Mouse (Mus musculus): Measurements from ENCODE around the gene Lipo3. TPM values are rescaled to one million over a fixed set of nuclear protein-coding genes. Genes with fewer than 3 reads are reported as not detected.
"Not testable (repeated sequence)": the region's sequence is repeated elsewhere in the genome, so short reads cannot be mapped to it uniquely, and the experiment has no call there.

Lipo3 gene
- total RNA-seq (2021) = 11.1 and 12.5 TPM in 2 replicates
- long read RNA-seq, experiment 1, transcript Lipo3-202 (11 exons, 2,839 nt) = major isoform, 16 of 21 reads
- long read RNA-seq, experiment 1, partial matches to known transcripts = 1 of 21 reads
- long read RNA-seq, experiment 1, other reads (novel, unspliced or antisense) = 4 of 21 reads
- long read RNA-seq, experiment 2, transcript Lipo3-202 (11 exons, 2,839 nt) = major isoform, 10 of 14 reads
- long read RNA-seq, experiment 2, partial matches to known transcripts = 0 of 14 reads
- long read RNA-seq, experiment 2, other reads (novel, unspliced or antisense) = 4 of 14 reads

DNA sequence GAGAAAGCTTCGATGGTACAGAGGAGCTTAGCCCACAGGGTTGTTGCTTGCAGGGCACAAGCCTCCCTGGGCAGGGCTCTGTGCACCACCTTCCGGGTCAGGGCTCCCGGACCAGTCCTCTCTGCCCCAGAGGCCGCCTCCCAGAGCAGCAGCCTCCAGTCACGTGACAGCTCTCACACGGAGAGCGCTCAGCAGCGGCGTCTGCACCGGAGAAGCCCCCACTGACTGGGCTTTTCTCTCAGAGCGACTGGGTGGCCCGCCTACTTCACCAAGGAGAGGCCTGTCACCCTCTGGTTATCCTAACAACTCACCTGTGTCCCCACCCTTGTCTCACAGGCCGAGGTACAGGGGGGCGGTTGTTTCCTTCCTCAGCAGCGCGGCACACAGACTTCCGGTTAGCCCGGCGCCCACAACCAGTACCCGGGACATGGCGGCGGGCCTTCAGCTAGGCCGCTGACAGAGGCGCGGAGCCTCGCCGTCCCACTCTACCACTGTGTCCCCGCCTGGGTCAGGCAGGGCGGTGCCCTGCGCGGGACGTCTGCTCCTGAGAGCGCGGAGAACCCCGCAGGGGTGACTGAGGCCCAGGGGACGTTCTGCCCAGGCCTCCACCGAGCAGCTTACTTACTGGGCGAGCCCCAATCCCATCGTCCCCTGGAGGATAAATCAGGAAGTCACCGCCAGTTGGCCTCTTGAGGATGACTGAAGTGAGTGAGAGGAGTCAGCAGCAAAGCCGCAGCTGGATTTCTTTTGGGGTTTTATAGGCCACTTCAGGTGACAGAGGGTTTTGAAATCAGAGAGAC, at the start of gene Lipo3:
Lipo3 (minus strand) TSS at position 665 of the 800 bp plus-strand sequence.
- peak; percentile 57 for DNase-seq

GRCm38 (mm10) chr19:33787359-33787758, 25.6 kb upstream of the Lipo3 start, which contains the start of gene Lipo1:
TSS of gene Lipo1 (minus strand) at chr19:33787459.
- not testable (repeated sequence) for DNase-seq

- no peak for DNase-seq
Observed at GRCm38 (mm10) chr19:33786576-33787277, 25.0 kb upstream of the Lipo3 start.

DNA sequence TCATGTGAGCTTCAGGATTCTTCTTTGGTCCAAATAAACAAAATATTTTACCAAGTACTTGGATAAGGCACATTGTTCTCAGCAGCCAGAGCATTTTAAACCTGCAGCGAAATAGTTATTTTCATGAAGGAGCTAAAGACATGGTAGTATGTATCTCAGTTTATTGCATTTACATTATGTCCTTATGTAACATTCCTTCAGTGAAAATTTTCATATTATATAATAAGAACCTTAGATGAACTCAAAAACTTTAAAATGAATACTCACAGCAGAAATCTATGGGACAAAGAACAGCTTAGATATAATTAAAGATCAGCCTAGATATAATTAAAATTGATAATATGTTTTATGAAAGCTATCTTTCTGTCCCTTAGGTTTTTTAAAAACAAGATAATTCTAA, 10.5 kb downstream of the Lipo3 start, which contains the start of gene Lipo2:
Lipo2 (minus strand) TSS at position 101 of the 400 bp plus-strand sequence.
- not testable (repeated sequence) for DNase-seq

DNA sequence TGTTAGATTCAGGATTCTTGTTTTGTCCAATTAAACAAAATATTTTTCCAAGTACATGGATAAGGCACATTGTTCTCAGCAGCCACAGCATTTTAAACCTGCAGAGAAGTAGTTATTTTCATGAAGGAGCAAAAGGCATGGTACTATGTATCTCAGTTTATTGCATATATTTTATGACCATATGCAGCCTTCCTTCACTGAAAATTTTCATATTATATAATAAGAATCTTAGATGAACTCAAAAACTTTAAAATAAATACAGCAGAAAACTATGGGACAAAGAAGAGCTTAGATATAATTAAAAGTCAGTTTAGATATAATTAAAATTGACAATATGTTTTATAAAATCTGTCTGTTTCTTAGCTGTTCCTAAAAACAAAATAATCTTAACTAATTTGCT, 136.6 kb downstream of the Lipo3 start, which contains the start of gene Gm8978:
Gm8978 (minus strand) TSS at position 101 of the 400 bp plus-strand sequence.
- DNase-seq = not testable (repeated sequence)

DNA sequence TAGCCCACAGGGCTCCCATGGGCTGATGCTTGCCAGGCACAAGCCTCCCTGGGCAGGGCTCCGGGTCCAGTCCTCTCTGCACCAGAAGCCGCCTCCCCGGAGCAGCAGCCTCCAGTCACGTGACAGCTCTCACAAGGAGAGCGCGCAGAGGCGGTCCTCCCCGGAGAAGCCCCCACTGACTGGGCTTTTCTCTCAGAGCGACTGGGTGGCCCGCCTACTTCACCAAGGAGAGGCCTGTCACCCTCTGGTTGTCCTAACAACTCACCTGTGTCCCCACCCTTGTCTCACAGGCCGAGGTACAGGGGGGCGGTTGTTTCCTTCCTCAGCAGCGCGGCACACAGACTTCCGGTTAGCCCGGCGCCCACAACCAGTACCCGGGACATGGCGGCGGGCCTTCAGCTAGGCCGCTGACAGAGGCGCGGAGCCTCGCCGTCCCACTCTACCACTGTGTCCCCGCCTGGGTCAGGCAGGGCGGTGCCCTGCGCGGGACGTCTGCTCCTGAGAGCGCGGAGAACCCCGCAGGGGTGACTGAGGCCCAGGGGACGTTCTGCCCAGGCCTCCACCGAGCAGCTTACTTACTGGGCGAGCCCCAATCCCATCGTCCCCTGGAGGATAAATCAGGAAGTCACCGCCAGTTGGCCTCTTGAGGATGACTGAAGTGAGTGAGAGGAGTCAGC, 172.0 kb downstream of the Lipo3 start:
- peak; percentile 66 for DNase-seq

- DNase-seq = not testable (repeated sequence)
Observed at GRCm38 (mm10) chr19:33568551-33568950, 193.2 kb downstream of the Lipo3 start.

DNA sequence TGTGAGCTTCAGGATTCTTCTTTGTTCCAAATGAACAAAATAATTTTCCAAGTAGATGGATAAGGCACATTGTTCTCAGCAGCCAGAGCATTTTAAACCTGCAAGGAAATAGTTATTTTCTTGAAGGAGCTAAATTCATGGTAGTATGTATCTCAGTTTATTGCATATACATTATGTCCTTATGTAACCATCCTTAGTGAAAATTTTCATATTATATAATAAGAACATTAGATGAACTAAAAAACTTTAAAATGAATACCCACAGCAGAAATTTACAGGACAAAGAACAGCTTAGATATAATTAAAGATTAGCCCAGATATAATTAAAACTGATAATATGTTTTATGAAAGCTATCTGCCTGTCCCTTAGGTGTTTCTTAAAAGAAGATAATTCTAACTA, 244.1 kb downstream of the Lipo3 start, which contains the start of gene Lipo4:
Lipo4 (minus strand) TSS at position 101 of the 400 bp plus-strand sequence.
- no peak for DNase-seq

Small RNAs within 50 kb of the gene (microRNA-seq; reads per million reads assigned to microRNA genes)
- gene Gm27440 = 0 reads per million in 2 experiments

Other genes with a start within 250 kb of the Lipo3 start
- gene Lipo4, start 244.2 kb downstream of the Lipo3 start, total RNA-seq (2021) = 0.19 and 0.26 TPM in 2 replicates
- not detected in 2 replicates for gene Gm8978, start 136.7 kb downstream of the Lipo3 start, total RNA-seq (2021)
- gene Lipo2, start 10.6 kb downstream of the Lipo3 start, total RNA-seq (2021) = not detected in 2 replicates
- gene Lipo1, start 25.5 kb upstream of the Lipo3 start, total RNA-seq (2021) = not detected in 2 replicates
- gene Lipf, start 199.2 kb upstream of the Lipo3 start, total RNA-seq (2021) = not detected in 2 replicates
- 0.26 and 0.34 TPM in 2 replicates for gene Lipk, start 246.3 kb upstream of the Lipo3 start, total RNA-seq (2021)

Measured in adrenal gland, postnatal 14 days (tissue).